In genomic region chr6:110785497-110785928, GRCm38 (mm10) we compare ENCODE assay signal across 20 mouse cellular contexts.
DNase-seq lines count a peak whose midpoint lies in the region; ATAC-seq and TF ChIP-seq lines count a peak whose summit lies in the region.
"Had no signal": no experiment of that assay in that cellular context is flagged by ENCODE, and none has a peak within 500 bp of the region (broad histone marks: within the 10 kb centered on the region; RNA-seq: fewer than 3 reads in every experiment).

No protein-coding gene starts in this region.

- H3K9ac ChIP-seq in forebrain, embryonic 12.5 days: no peak overlapping the region
- no peak overlapping the region for H3K9ac ChIP-seq in forebrain, postnatal 0 days
- no peak overlapping the region for H3K9ac ChIP-seq in midbrain, embryonic 12.5 days (replicated peaks)
- no peak overlapping the region for H3K9ac ChIP-seq in midbrain, embryonic 16.5 days (ENCODE audit: low read depth, low read length)
- no peak overlapping the region for H3K9ac ChIP-seq in forebrain, embryonic 15.5 days (replicated peaks)
- H3K9ac ChIP-seq: embryonic facial prominence, embryonic 13.5 days; liver, embryonic 15.5 days; stomach, embryonic 15.5 days had no signal

- no peak for TF ChIP-seq CTCF in forebrain, postnatal 0 days (IDR thresholded peaks at IDR 0.05; ENCODE audit: low read depth)
- TF ChIP-seq CTCF in lung, adult 2 months (IDR thresholded peaks at IDR 0.05; ENCODE audit: insufficient read depth, low read length): no peak

- H3K36me3 ChIP-seq in forebrain, embryonic 12.5 days (replicated peaks): no peaks in the 10 kb centered on the region
- no peaks in the 10 kb centered on the region for H3K36me3 ChIP-seq in forebrain, postnatal 0 days (ENCODE audit: insufficient read depth)
- H3K36me3 ChIP-seq in midbrain, embryonic 12.5 days: no peaks in the 10 kb centered on the region
- no peaks in the 10 kb centered on the region for H3K36me3 ChIP-seq in midbrain, embryonic 16.5 days (ENCODE audit: control insufficient read depth, insufficient read depth, low read length)
- H3K36me3 ChIP-seq in forebrain, embryonic 15.5 days: no peaks in the 10 kb centered on the region
- H3K36me3 ChIP-seq: embryonic facial prominence, embryonic 13.5 days; heart, embryonic 10.5 days; limb, embryonic 10.5 days; liver, embryonic 15.5 days; stomach, embryonic 15.5 days had no signal

- no peak overlapping the region for H3K4me3 ChIP-seq in forebrain, embryonic 12.5 days (replicated peaks)
- no peak overlapping the region for H3K4me3 ChIP-seq in forebrain, postnatal 0 days (ENCODE audit: low read depth, low read length)
- no peak overlapping the region for H3K4me3 ChIP-seq in midbrain, embryonic 12.5 days
- no peak overlapping the region for H3K4me3 ChIP-seq in midbrain, embryonic 16.5 days (ENCODE audit: low read depth, low read length)
- no peak overlapping the region for H3K4me3 ChIP-seq in forebrain, embryonic 15.5 days
- H3K4me3 ChIP-seq in lung, adult 2 months (replicated peaks; ENCODE audit: extremely low read depth, low read depth, low read length): no peak overlapping the region
- H3K4me3 ChIP-seq: embryonic facial prominence, embryonic 13.5 days; heart, embryonic 10.5 days; limb, embryonic 10.5 days; liver, embryonic 15.5 days; stomach, embryonic 15.5 days had no signal

- H3K9me3 ChIP-seq in forebrain, embryonic 12.5 days: no peaks in the 10 kb centered on the region
- H3K9me3 ChIP-seq in forebrain, postnatal 0 days (ENCODE audit: low read length): no peaks in the 10 kb centered on the region
- no peaks in the 10 kb centered on the region for H3K9me3 ChIP-seq in midbrain, embryonic 12.5 days
- H3K9me3 ChIP-seq in midbrain, embryonic 16.5 days (replicated peaks; ENCODE audit: control insufficient read depth, low read length, poor library complexity, severe bottlenecking): no peaks in the 10 kb centered on the region
- H3K9me3 ChIP-seq in forebrain, embryonic 15.5 days: no peaks in the 10 kb centered on the region
- H3K9me3 ChIP-seq: embryonic facial prominence, embryonic 13.5 days; heart, embryonic 10.5 days; limb, embryonic 10.5 days; liver, embryonic 15.5 days; stomach, embryonic 15.5 days had no signal

- peak; percentile 58 for ATAC-seq in forebrain, embryonic 12.5 days (ENCODE audit: low FRiP score)
- ATAC-seq in forebrain, postnatal 0 days: no peak
- peak; percentile 76 for ATAC-seq in midbrain, embryonic 12.5 days (ENCODE audit: low FRiP score, low read depth)
- ATAC-seq in midbrain, embryonic 16.5 days: no peak
- ATAC-seq in forebrain, embryonic 15.5 days (replicated peaks): 0 out of 2 replicates have a peak, but pooled peaks have one; percentile 35

- H3K27ac ChIP-seq in forebrain, embryonic 12.5 days: peak overlapping the region; percentile 25; the same call in 1 of the 2 replicates
- H3K27ac ChIP-seq in forebrain, postnatal 0 days (ENCODE audit: low read depth, low read length): no peak overlapping the region
- H3K27ac ChIP-seq in midbrain, embryonic 12.5 days (replicated peaks): no peak overlapping the region
- H3K27ac ChIP-seq in midbrain, embryonic 16.5 days (ENCODE audit: low read length): no peak overlapping the region
- H3K27ac ChIP-seq in forebrain, embryonic 15.5 days (replicated peaks): peak overlapping the region; percentile 24; the same call in 1 of the 2 replicates
- H3K27ac ChIP-seq: embryonic facial prominence, embryonic 13.5 days; heart, embryonic 10.5 days; kidney, postnatal 0 days; limb, embryonic 10.5 days; liver, embryonic 15.5 days; stomach, embryonic 15.5 days had no signal

- WGBS in forebrain, embryonic 12.5 days: 15% methylated on average over 1 of the region's 1 CpGs
- 9% methylated on average over 1 of the region's 1 CpGs for WGBS in forebrain, postnatal 0 days
- 0% methylated on average over 1 of the region's 1 CpGs for WGBS in midbrain, embryonic 12.5 days
- WGBS in midbrain, embryonic 16.5 days: 8% methylated on average over 1 of the region's 1 CpGs
- 5% methylated on average over 1 of the region's 1 CpGs for WGBS in forebrain, embryonic 15.5 days
- 65% methylated on average over 1 of the region's 1 CpGs for WGBS in lung, adult 2 months

- peaks cover 8% of the 10 kb centered on the region for H3K4me1 ChIP-seq in forebrain, embryonic 12.5 days
- no peaks in the 10 kb centered on the region for H3K4me1 ChIP-seq in forebrain, postnatal 0 days (ENCODE audit: insufficient read depth)
- 0 out of 2 replicates have a peak, but pooled peaks cover 7% of the 10 kb centered on the region for H3K4me1 ChIP-seq in midbrain, embryonic 12.5 days
- H3K4me1 ChIP-seq in midbrain, embryonic 16.5 days (ENCODE audit: control insufficient read depth, insufficient read depth, low read length): 0 out of 2 replicates have a peak, but pooled peaks cover 4% of the 10 kb centered on the region
- H3K4me1 ChIP-seq in forebrain, embryonic 15.5 days: peaks cover 4% of the 10 kb centered on the region; the same call in 1 of the 2 replicates
- H3K4me1 ChIP-seq in lung, adult 2 months (ENCODE audit: control insufficient read depth, insufficient read depth, low read length): no peaks in the 10 kb centered on the region
- H3K4me1 ChIP-seq: embryonic facial prominence, embryonic 13.5 days; heart, embryonic 10.5 days; limb, embryonic 10.5 days; liver, embryonic 15.5 days; stomach, embryonic 15.5 days had no signal

- no peak overlapping the region for H3K4me2 ChIP-seq in forebrain, embryonic 12.5 days
- no peak overlapping the region for H3K4me2 ChIP-seq in forebrain, postnatal 0 days (ENCODE audit: low read depth)
- no peak overlapping the region for H3K4me2 ChIP-seq in midbrain, embryonic 12.5 days (replicated peaks)
- no peak overlapping the region for H3K4me2 ChIP-seq in midbrain, embryonic 16.5 days (ENCODE audit: low read length)
- no peak overlapping the region for H3K4me2 ChIP-seq in forebrain, embryonic 15.5 days (replicated peaks)
- H3K4me2 ChIP-seq: embryonic facial prominence, embryonic 13.5 days; liver, embryonic 15.5 days; stomach, embryonic 15.5 days had no signal

- H3K27me3 ChIP-seq in forebrain, embryonic 12.5 days: no peaks in the 10 kb centered on the region
- H3K27me3 ChIP-seq in forebrain, postnatal 0 days (ENCODE audit: insufficient read depth, low read length): no peaks in the 10 kb centered on the region
- peaks cover 6% of the 10 kb centered on the region; the same call in 1 of the 2 replicates for H3K27me3 ChIP-seq in midbrain, embryonic 12.5 days
- H3K27me3 ChIP-seq in midbrain, embryonic 16.5 days (ENCODE audit: control insufficient read depth, insufficient read depth, low read depth, low read length): no peaks in the 10 kb centered on the region
- no peaks in the 10 kb centered on the region for H3K27me3 ChIP-seq in forebrain, embryonic 15.5 days
- H3K27me3 ChIP-seq: embryonic facial prominence, embryonic 13.5 days; liver, embryonic 15.5 days; stomach, embryonic 15.5 days had no signal

- TF ChIP-seq POLR2A in lung, adult 2 months (IDR thresholded peaks at IDR 0.05; ENCODE audit: borderline replicate concordance, extremely low read depth, low read depth, low read length): no peak

- no peak for DNase-seq in forebrain, postnatal 0 days
- no peak for DNase-seq in lung, adult 2 months
- DNase-seq in cerebellum, adult 8-10 months: no peak
- DNase-seq: adrenal gland, adult 2 months; cerebellum, adult 11-12 months; cerebellum, postnatal 25 days; kidney, adult 2 months; liver; lung, postnatal 4 days; thymus, postnatal 36 days had no signal

Comparison
In these comparisons a context has a peak if more than half of its experiments do, and no peak if none do; other contexts are left out.
1. ATAC-seq: peak in forebrain, embryonic 12.5 days (single experiment), midbrain, embryonic 12.5 days (single experiment) and forebrain, embryonic 15.5 days (single experiment); none in forebrain, postnatal 0 days (single experiment) and midbrain, embryonic 16.5 days (single experiment).
2. H3K27ac ChIP-seq: peak in forebrain, embryonic 12.5 days (single experiment) and forebrain, embryonic 15.5 days (single experiment); none in forebrain, postnatal 0 days (single experiment), midbrain, embryonic 12.5 days (single experiment) and midbrain, embryonic 16.5 days (single experiment).